Mouse (Mus musculus) ES-E14 (cell line): ENCODE measurements at regions not wholly inside any gene's neighbourhood (a gene's known extent, or its start where the extent isn't known, plus 50 kb on each side); places are given as distances from the start of the nearest gene placed in this dataset.

Experiments used
- DNase-seq: peaks from one replicate; pipeline ENCODE4 v3.0.0-alpha.2; 2013; ENCODE audit warnings: low read depth, low spot score
- H3K27ac ChIP-seq: 2 replicates; pipeline ENCODE4 v1.5.1; 2012; ENCODE audit warnings: low read depth, mild to moderate bottlenecking, low read length, moderate library complexity, mixed read lengths; ENCODE audit not compliant: poor library complexity, insufficient read depth, severe bottlenecking
- H3K36me3 ChIP-seq: 2 replicates; pipeline ENCODE4 v1.6.1; 2012; ENCODE audit warnings: mild to moderate bottlenecking, low read length, moderate library complexity, mixed read lengths; ENCODE audit not compliant: control insufficient read depth, poor library complexity, insufficient read depth, severe bottlenecking
- H3K4me1 ChIP-seq, 2 experiments: fragments of 150-350 bp in 1 of 2; sonication (generic) in 1 of 2; 2 replicates each; pipeline ENCODE4 v1.6.1; 2012; ENCODE audit warnings: low read length in 2 of 2, mild to moderate bottlenecking in 1 of 2, mixed read lengths in 1 of 2; ENCODE audit not compliant: control insufficient read depth in 2 of 2, insufficient read depth in 2 of 2, poor library complexity in 1 of 2
- H3K4me3 ChIP-seq, 2 experiments: fragments of 150-350 bp in 1 of 2; sonication (generic) in 1 of 2; 2 replicates each; pipeline ENCODE4 v1.5.1; 2012; ENCODE audit warnings: low read length in 2 of 2, low read depth in 1 of 2, mild to moderate bottlenecking in 1 of 2, mixed read lengths in 1 of 2; ENCODE audit not compliant: insufficient read depth in 1 of 2, poor library complexity in 1 of 2, severe bottlenecking in 1 of 2
- H3K9ac ChIP-seq: 2 replicates; pipeline ENCODE4 v1.6.1; 2012; ENCODE audit warnings: low read depth, mild to moderate bottlenecking, low read length, mixed read lengths; ENCODE audit not compliant: poor library complexity, insufficient read depth, severe bottlenecking
- H3K9me3 ChIP-seq: fragments of 150-350 bp; sonication (generic); 2 replicates; pipeline ENCODE4 v1.6.1; 2012; ENCODE audit warnings: low read depth, mild to moderate bottlenecking, low read length; ENCODE audit not compliant: control insufficient read depth, insufficient read depth
- CHD2 ChIP-seq: IDR thresholded peaks from 2 replicates; pipeline ENCODE4 v1.6.1; 2014; ENCODE audit warnings: mild to moderate bottlenecking, low read depth, low read length, inconsistent platforms
- HCFC1 ChIP-seq: IDR thresholded peaks from 2 replicates; pipeline ENCODE4 v1.6.1; 2012; ENCODE audit warnings: low read length, inconsistent platforms, borderline replicate concordance; ENCODE audit not compliant: insufficient read depth
- MAFK ChIP-seq: IDR thresholded peaks from 2 replicates; pipeline ENCODE4 v1.6.1; 2014; ENCODE audit warnings: mild to moderate bottlenecking, low read depth, low read length, inconsistent platforms; ENCODE audit not compliant: insufficient read depth
- ZC3H11A ChIP-seq: IDR thresholded peaks from 2 replicates; pipeline ENCODE4 v1.6.1; 2012; ENCODE audit warnings: low read depth, mild to moderate bottlenecking, inconsistent platforms, low read length, borderline replicate concordance
- ZNF384 ChIP-seq: IDR thresholded peaks from 2 replicates; pipeline ENCODE4 v1.6.1; 2012; ENCODE audit warnings: low read depth, low read length, inconsistent platforms
- in situ Hi-C, 2 experiments: fragments of 600-800 bp; cut with MboI; formaldehyde crosslinking; loops; one replicate each; pipeline ENCODE4 v1.15.1; 2025; ENCODE audit warnings: low sequenced_read_pairs in 2 of 2, inconsistent platforms in 1 of 2; ENCODE audit not compliant: unreplicated experiment in 2 of 2

GRCm38 (mm10) chr15:97498375-97498774 lies 207.2 kb downstream of the Rpap3 start:
- no peak for TF ChIP-seq ZNF384
- TF ChIP-seq MAFK, result no peak
- no peak for TF ChIP-seq ZC3H11A
- no peak for TF ChIP-seq HCFC1
- no peak for TF ChIP-seq CHD2
- DNase-seq, result peak; percentile 9
- no peak overlapping the region for H3K4me3 ChIP-seq
- H3K4me1 ChIP-seq, result no peaks in the 10 kb centered on the region
- in situ Hi-C loops, result no loop called here
- H3K27ac ChIP-seq, result no peak overlapping the region
- no peaks in the 10 kb centered on the region for H3K9me3 ChIP-seq
- H3K9ac ChIP-seq, result no peak overlapping the region
- no peaks in the 10 kb centered on the region for H3K36me3 ChIP-seq

DNA sequence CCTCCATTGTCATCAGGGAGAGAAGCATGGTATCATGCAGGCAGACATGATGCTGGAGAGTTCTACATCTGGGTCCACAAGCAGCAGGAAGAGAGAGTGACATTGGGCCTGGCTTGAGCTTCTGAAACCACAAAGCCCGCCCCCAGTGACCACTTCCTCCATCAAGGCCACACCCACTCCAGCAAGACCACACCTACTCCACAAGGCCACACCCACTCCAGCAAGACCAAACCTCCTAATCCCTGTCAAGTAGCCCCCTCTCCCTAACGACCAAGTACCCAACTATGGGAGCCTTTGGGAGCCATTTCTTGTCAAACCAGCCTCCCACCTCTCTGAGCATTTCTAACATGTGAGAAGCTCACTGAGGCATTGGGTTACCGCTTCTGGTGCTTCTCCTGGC lies 209.6 kb downstream of the Rpap3 start:
- H3K36me3 ChIP-seq, result no peaks in the 10 kb centered on the region
- no peak for TF ChIP-seq MAFK
- no peak for TF ChIP-seq CHD2
- TF ChIP-seq ZNF384, result no peak
- TF ChIP-seq ZC3H11A, result no peak
- no peak for TF ChIP-seq HCFC1
- no peak overlapping the region for H3K9ac ChIP-seq
- in situ Hi-C loops, result no loop called here
- H3K4me3 ChIP-seq, result no peak overlapping the region
- H3K27ac ChIP-seq, result no peak overlapping the region
- peaks cover 2% of the 10 kb centered on the region; the same call in 1 of the 2 replicates for H3K9me3 ChIP-seq
- H3K4me1 ChIP-seq, result no peaks in the 10 kb centered on the region
- no peak for DNase-seq

DNA sequence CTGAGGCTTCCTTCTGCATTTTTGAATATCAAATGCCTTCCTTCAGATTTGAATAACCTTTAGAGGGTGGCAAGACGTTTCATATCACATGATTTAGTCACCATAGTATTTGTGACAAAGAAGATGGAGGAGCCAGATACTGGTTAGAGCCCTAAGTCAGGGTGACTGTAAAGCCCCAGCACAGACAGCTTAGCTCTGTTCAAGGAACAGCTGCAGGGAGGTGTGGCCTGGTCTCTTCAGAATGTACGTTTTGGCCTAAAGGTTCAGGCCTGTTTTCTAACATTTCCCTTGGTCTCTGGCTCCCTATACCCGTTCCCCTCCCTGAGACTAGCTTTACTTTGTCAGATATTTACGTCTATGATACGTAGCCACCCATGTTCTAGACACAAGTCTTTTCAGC lies 212.3 kb downstream of the Rpap3 start:
- TF ChIP-seq ZNF384 (no peak), CHD2 (no peak), MAFK (no peak), HCFC1 (no peak), ZC3H11A (no peak)

GRCm38 (mm10) chr15:97491796-97492195 lies 213.8 kb downstream of the Rpap3 start:
- TF ChIP-seq CHD2, result no peak
- no peaks in the 10 kb centered on the region for H3K36me3 ChIP-seq
- H3K4me3 ChIP-seq, result no peak overlapping the region
- in situ Hi-C loops, result no loop called here
- peaks cover 2% of the 10 kb centered on the region; the same call in 1 of the 2 replicates for H3K9me3 ChIP-seq
- no peaks in the 10 kb centered on the region for H3K4me1 ChIP-seq
- no peak overlapping the region for H3K27ac ChIP-seq
- H3K9ac ChIP-seq, result no peak overlapping the region
- DNase-seq, result no peak

More for the DNA sequence above, 212.3 kb downstream of the Rpap3 start:
- H3K36me3 ChIP-seq, result no peaks in the 10 kb centered on the region
- no peak overlapping the region for H3K9ac ChIP-seq
- DNase-seq, result no peak
- in situ Hi-C loops, result no loop called here
- no peak overlapping the region for H3K4me3 ChIP-seq
- H3K9me3 ChIP-seq, result peaks cover 2% of the 10 kb centered on the region; the same call in 1 of the 2 replicates
- H3K27ac ChIP-seq, result no peak overlapping the region
- H3K4me1 ChIP-seq, result no peaks in the 10 kb centered on the region

GRCm38 (mm10) chr15:97487425-97487824 lies 218.2 kb downstream of the Rpap3 start:
- in situ Hi-C loops, result no loop called here
- no peaks in the 10 kb centered on the region; the same call in 1 of the 2 replicates for H3K9me3 ChIP-seq
- no peak for DNase-seq
- H3K4me1 ChIP-seq, result no peaks in the 10 kb centered on the region
- no peak for TF ChIP-seq MAFK
- no peak for TF ChIP-seq ZC3H11A
- TF ChIP-seq HCFC1, result no peak
- H3K4me3 ChIP-seq, result no peak overlapping the region
- H3K9ac ChIP-seq, result no peak overlapping the region
- H3K27ac ChIP-seq, result no peak overlapping the region
- H3K36me3 ChIP-seq, result no peaks in the 10 kb centered on the region
